In genomic region chr5:113461998-113462625, GRCm38 (mm10) we compare ENCODE assay signal across 10 mouse cellular contexts. TPM values are rescaled to one million over a fixed set of nuclear protein-coding genes. Genes with fewer than 3 reads are reported as not detected.
A peak's percentile ranks its signal among the peaks of the same experiment; 100 is the strongest.
DNase-seq lines count a peak whose midpoint lies in the region; ATAC-seq and TF ChIP-seq lines count a peak whose summit lies in the region.
"Had no signal": no experiment of that assay in that cellular context is flagged by ENCODE, and none has a peak within 500 bp of the region (broad histone marks: within the 10 kb centered on the region; RNA-seq: fewer than 3 reads in every experiment).

No protein-coding gene starts in this region.

- peak overlapping the region; percentile 20; the same call in 1 of the 2 replicates for H3K4me3 ChIP-seq in layer of hippocampus, adult 2 months
- no peak overlapping the region for H3K4me3 ChIP-seq in cerebellum, adult 2 months (replicated peaks; ENCODE audit: insufficient read depth, low read depth, low read length)
- peak overlapping the region; percentile 9; the same call in 1 of the 2 replicates for H3K4me3 ChIP-seq in forebrain, embryonic 14.5 days (ENCODE audit: low read depth, low read length)
- H3K4me3 ChIP-seq in midbrain, embryonic 12.5 days, result peak overlapping the region; percentile 25
- no peak overlapping the region for H3K4me3 ChIP-seq in gastrocnemius, adult 2 months
- H3K4me3 ChIP-seq: stomach, embryonic 15.5 days had no signal

- no peaks in the 10 kb centered on the region for H3K27me3 ChIP-seq in cerebellum, adult 2 months (ENCODE audit: control insufficient read depth, insufficient read depth, low read length)
- peaks cover 9% of the 10 kb centered on the region; the same call in 1 of the 2 replicates for H3K27me3 ChIP-seq in forebrain, embryonic 14.5 days (replicated peaks; ENCODE audit: control insufficient read depth, insufficient read depth, low read length)
- peaks cover 33% of the 10 kb centered on the region for H3K27me3 ChIP-seq in midbrain, embryonic 12.5 days

- no peaks in the 10 kb centered on the region for H3K9me3 ChIP-seq in forebrain, embryonic 14.5 days (replicated peaks; ENCODE audit: control insufficient read depth, low read length)
- H3K9me3 ChIP-seq in midbrain, embryonic 12.5 days, result no peaks in the 10 kb centered on the region
- H3K9me3 ChIP-seq: stomach, embryonic 15.5 days had no signal

- peak overlapping the region; percentile 44 for H3K4me2 ChIP-seq in forebrain, embryonic 14.5 days (ENCODE audit: low read length)
- H3K4me2 ChIP-seq in midbrain, embryonic 12.5 days (replicated peaks), result peak overlapping the region; percentile 52
- H3K4me2 ChIP-seq: stomach, embryonic 15.5 days had no signal

- no peak for TF ChIP-seq CTCF in layer of hippocampus, adult 2 months (conservative IDR thresholded peaks at IDR 0.05)
- no peak for TF ChIP-seq CTCF in cerebellum, adult 2 months (IDR thresholded peaks at IDR 0.05; ENCODE audit: borderline replicate concordance, insufficient read depth, low read depth, low read length)
- TF ChIP-seq CTCF in gastrocnemius, adult 2 months (IDR thresholded peaks at IDR 0.05), result no peak

- peaks cover 24% of the 10 kb centered on the region for H3K4me1 ChIP-seq in cerebellum, adult 2 months (ENCODE audit: control insufficient read depth, insufficient read depth, low read length)
- H3K4me1 ChIP-seq in forebrain, embryonic 14.5 days (ENCODE audit: control insufficient read depth, insufficient read depth, low read length), result peaks cover 17% of the 10 kb centered on the region
- peaks cover 32% of the 10 kb centered on the region for H3K4me1 ChIP-seq in midbrain, embryonic 12.5 days

- no peak for DNase-seq in layer of hippocampus, adult 2 months (ENCODE audit: low spot score in 2 of 2)
- no peak for DNase-seq in layer of hippocampus, adult 9-11 months
- DNase-seq in cerebellum, adult 2 months, result peak; percentile 59 to 63
- peak; percentile 59 for DNase-seq in forebrain, embryonic 14.5 days (ENCODE audit: low spot score)
- no peak for DNase-seq in gastrocnemius, postnatal 14 days
- DNase-seq in adrenal gland, postnatal 14 days, result no peak
- no peak for DNase-seq in gastrocnemius, adult 2 months

- no peaks in the 10 kb centered on the region for H3K36me3 ChIP-seq in forebrain, embryonic 14.5 days (ENCODE audit: control insufficient read depth, insufficient read depth, low read length)
- no peaks in the 10 kb centered on the region for H3K36me3 ChIP-seq in midbrain, embryonic 12.5 days
- H3K36me3 ChIP-seq: stomach, embryonic 15.5 days had no signal

- ATAC-seq in forebrain, embryonic 14.5 days, result peak; percentile 16; the same call in 1 of the 2 replicates
- no peak for ATAC-seq in midbrain, embryonic 12.5 days (ENCODE audit: low FRiP score, low read depth)

- peak overlapping the region; percentile 41 for H3K9ac ChIP-seq in forebrain, embryonic 14.5 days (ENCODE audit: low read length)
- peak overlapping the region; percentile 41; the same call in 1 of the 2 replicates for H3K9ac ChIP-seq in midbrain, embryonic 12.5 days (replicated peaks)
- H3K9ac ChIP-seq: stomach, embryonic 15.5 days had no signal

- H3K27ac ChIP-seq in layer of hippocampus, adult 2 months, result peak overlapping the region; percentile 55; the same call in 1 of the 2 replicates
- H3K27ac ChIP-seq in cerebellum, adult 2 months (ENCODE audit: insufficient read depth, low read length), result no peak overlapping the region
- peak overlapping the region; percentile 14; the same call in 1 of the 2 replicates for H3K27ac ChIP-seq in forebrain, embryonic 14.5 days (ENCODE audit: low read depth, low read length)
- peak overlapping the region; percentile 58 for H3K27ac ChIP-seq in midbrain, embryonic 12.5 days (replicated peaks)
- H3K27ac ChIP-seq in gastrocnemius, adult 2 months, result no peak overlapping the region
- H3K27ac ChIP-seq: stomach, embryonic 15.5 days had no signal

- 32% methylated on average over 21 of the region's 21 CpGs for WGBS in cerebellum, adult 2 months
- WGBS in forebrain, embryonic 14.5 days, result 19% methylated on average over 21 of the region's 21 CpGs
- WGBS in midbrain, embryonic 12.5 days, result 24% methylated on average over 21 of the region's 21 CpGs

- intact Hi-C loops in gastrocnemius, postnatal 14 days (cut with DNase I; ENCODE audit: low total_unique reads), result no loop called here
- intact Hi-C loops in gastrocnemius, adult 2 months (cut with DNase I), result no loop called here

- TF ChIP-seq POLR2A in cerebellum, adult 2 months (IDR thresholded peaks at IDR 0.05; ENCODE audit: borderline replicate concordance, insufficient read depth, low read length), result no peak

RNA-seq across cellular contexts. Expression of gene Wscd2, which starts 28.0 kb away (rescaled TPM):
- 10 to 100 TPM; 85.0 to 89.1 TPM for total RNA-seq in layer of hippocampus, adult 2 months (2021)
- polyA plus RNA-seq in cerebellum, adult 2 months (2012; rRNA removed), result 113 and 136 TPM in 2 replicates
- polyA plus RNA-seq in forebrain, embryonic 14.5 days (2014; fragmentation: Nextera tagmentation; extraction: Ambion mirVana), result 3.4 and 5.3 TPM in 2 replicates
- 14.2 and 16.0 TPM in 2 replicates for polyA plus RNA-seq in midbrain, embryonic 12.5 days (2016; fragmentation: Nextera tagmentation; extraction: Ambion mirVana)
- total RNA-seq in gastrocnemius, postnatal 14 days (2021), result under 1 TPM; 0.44 to 0.72 TPM
- 5.1 and 6.5 TPM in 2 replicates for total RNA-seq in adrenal gland, postnatal 14 days (2021)
- total RNA-seq in gastrocnemius, adult 2 months (2021), result under 1 TPM; 0.08 to 0.36 TPM
- total RNA-seq: common myeloid progenitor, adult 5-6 weeks had no signal

Comparison
In these comparisons a context has a peak if more than half of its experiments do, and no peak if none do; other contexts are left out.
1. DNase-seq: peak in cerebellum, adult 2 months (2 of 2) and forebrain, embryonic 14.5 days (single experiment); none in layer of hippocampus, adult 2 months (0 of 2), layer of hippocampus, adult 9-11 months (single experiment), gastrocnemius, postnatal 14 days (single experiment), adrenal gland, postnatal 14 days (single experiment) and gastrocnemius, adult 2 months (single experiment).
2. H3K27ac ChIP-seq: peak in layer of hippocampus, adult 2 months (single experiment), forebrain, embryonic 14.5 days (single experiment) and midbrain, embryonic 12.5 days (single experiment); none in cerebellum, adult 2 months (single experiment) and gastrocnemius, adult 2 months (single experiment).
3. H3K4me3 ChIP-seq: peak in layer of hippocampus, adult 2 months (single experiment), forebrain, embryonic 14.5 days (single experiment) and midbrain, embryonic 12.5 days (single experiment); none in cerebellum, adult 2 months (single experiment) and gastrocnemius, adult 2 months (single experiment).
4. RNA of gene Wscd2, which starts 28.0 kb away (total RNA-seq): 85.0 to 89.1 TPM in layer of hippocampus, adult 2 months; 5.1 to 6.5 TPM in adrenal gland, postnatal 14 days, 0.44 to 0.72 TPM in gastrocnemius, postnatal 14 days and 0.08 to 0.36 TPM in gastrocnemius, adult 2 months; every median in the first group is over 10 times any median in the second.